Mouse (Mus musculus): ENCODE data around the gene Msh3.

GRCm38 (mm10) chr13:92223567-92223966 is 131.2 kb downstream of the Msh3 start:
- no peak for TF ChIP-seq CTCF (IDR thresholded peaks at IDR 0.05; ENCODE audit: low read depth, low read length)
- no peak for TF ChIP-seq POLR2A (IDR thresholded peaks at IDR 0.05; ENCODE audit: insufficient read depth, low read length)
- TF ChIP-seq EP300 (IDR thresholded peaks at IDR 0.05; ENCODE audit: insufficient read depth, low read depth, low read length), result no peak

All from ES-Bruce4 (cell line).